Mouse (Mus musculus) embryonic facial prominence, embryonic 11.5 days (tissue): Measurements from ENCODE around the gene Nectin2. TPM values are rescaled to one million over a fixed set of nuclear protein-coding genes. Genes with fewer than 3 reads are reported as not detected.
"Not testable (repeated sequence)": the region's sequence is repeated elsewhere in the genome, so short reads cannot be mapped to it uniquely, and the experiment has no call there.

ENCODE experiments used
- ATAC-seq: fragments of 200-750 bp; cut with Nextera tagmentation; replicated peaks from 2 replicates; pipeline ENCODE4 v1.8.0; 2017; ENCODE audit warnings: low read depth; ENCODE audit not compliant: insufficient number of reproducible peaks, low FRiP score, low TSS enrichment
- DNase-seq: peaks from one replicate; pipeline ENCODE4 v3.0.0-alpha.2; 2015; ENCODE audit warnings: low spot score
- H3K27ac ChIP-seq: fragments of 300-500 bp; sonication (generic); replicated peaks from 2 replicates; pipeline ENCODE4 v1.5.1; 2014; ENCODE audit warnings: mild to moderate bottlenecking, low read depth, low read length, control low read depth
- H3K27me3 ChIP-seq: fragments of 300-500 bp; sonication (generic); 2 replicates; pipeline ENCODE4 v1.6.1; 2014; ENCODE audit warnings: mild to moderate bottlenecking, low read length, moderate library complexity, mixed read lengths; ENCODE audit not compliant: control insufficient read depth, insufficient read depth
- H3K36me3 ChIP-seq: fragments of 300-500 bp; sonication (generic); replicated peaks from 2 replicates; pipeline ENCODE4 v1.6.1; 2014; ENCODE audit warnings: low read depth, mild to moderate bottlenecking, low read length, moderate library complexity, mixed read lengths; ENCODE audit not compliant: control insufficient read depth, insufficient read depth
- H3K4me1 ChIP-seq: fragments of 300-500 bp; sonication (generic); 2 replicates; pipeline ENCODE4 v1.6.1; 2014; ENCODE audit warnings: low read length, mixed read lengths; ENCODE audit not compliant: control insufficient read depth, insufficient read depth
- H3K4me2 ChIP-seq: fragments of 300-500 bp; sonication (generic); 2 replicates; pipeline ENCODE4 v1.6.1; 2014; ENCODE audit warnings: low read depth, mild to moderate bottlenecking, control low read depth, low read length, moderate library complexity
- H3K4me3 ChIP-seq: fragments of 300-500 bp; sonication (generic); 2 replicates; pipeline ENCODE4 v1.5.1; 2014; ENCODE audit warnings: low read depth, low read length, control low read depth
- H3K9ac ChIP-seq: fragments of 300-500 bp; sonication (generic); replicated peaks from 2 replicates; pipeline ENCODE4 v1.6.1; 2014; ENCODE audit warnings: mild to moderate bottlenecking, control low read depth, low read length
- H3K9me3 ChIP-seq: fragments of 300-500 bp; sonication (generic); replicated peaks from 2 replicates; pipeline ENCODE4 v1.6.1; 2016; ENCODE audit warnings: mild to moderate bottlenecking, low read length, inconsistent platforms, mixed read lengths; ENCODE audit not compliant: control insufficient read depth
- WGBS: fragments of 180-500 bp; shearing (Covaris S2); extraction: QIAGEN DNeasy Blood & Tissue Kit; methylation state at CpG from one replicate; pipeline ENCODE4 v1.1.7; 2014; 5-methylcytosine and 5-hydroxymethylcytosine counted together
- polyA plus RNA-seq: library from polyadenylated mRNA; unstranded; fragments of >200 nt; fragmentation: Nextera tagmentation; extraction: Ambion mirVana; gene quantifications from 2 replicates; pipeline ENCODE4 v1.2.1, GENCODE M21; 2014

The Nectin2 gene
- 69.8 and 73.0 TPM in 2 replicates for polyA plus RNA-seq

- Histone ChIP-seq H3K36me3 (no peaks in the 10 kb centered on the region), H3K4me3 (peak within 1 kb of the TSS; percentile 74), H3K4me1 (no peaks in the 10 kb centered on the region; the same call in none of the 2 replicates), H3K27ac (peak within 1 kb of the TSS; percentile 78), H3K9me3 (no peaks in the 10 kb centered on the region), H3K4me2 (peak within 1 kb of the TSS; percentile 72), H3K27me3 (no peaks in the 10 kb centered on the region), H3K9ac (peak within 1 kb of the TSS; percentile 74)
- DNase-seq, result peak; percentile 84
- 16% methylated on average over 19 of the region's 19 CpGs for WGBS
- ATAC-seq, result peak; percentile 60
Observed at GRCm38 (mm10) chr7:19750217-19751069, at the start of gene Nectin2. Gene Nectin2 (minus strand): TSS chr7:19750483.

GRCm38 (mm10) chr7:19796697-19797588 is 46.7 kb upstream of the Nectin2 start, which contains the start of gene Cblc:
Gene Cblc (minus strand): TSS chr7:19796809.
- Histone ChIP-seq H3K9ac (0 out of 2 replicates have a peak within 1 kb of the TSS, but pooled peaks have one; percentile 6), H3K27ac (no peak within 1 kb of the TSS), H3K4me2 (0 out of 2 replicates have a peak within 1 kb of the TSS, but pooled peaks have one; percentile 21), H3K9me3 (no peaks in the 10 kb centered on the region), H3K36me3 (no peaks in the 10 kb centered on the region), H3K4me3 (peak within 1 kb of the TSS; percentile 21; the same call in 1 of the 2 replicates), H3K4me1 (no peaks in the 10 kb centered on the region), H3K27me3 (peaks cover 16% of the 10 kb centered on the region)
- ATAC-seq (peak; percentile 66), DNase-seq (peak; percentile 76)
- 2% methylated on average over 32 of the region's 32 CpGs for WGBS

DNA sequence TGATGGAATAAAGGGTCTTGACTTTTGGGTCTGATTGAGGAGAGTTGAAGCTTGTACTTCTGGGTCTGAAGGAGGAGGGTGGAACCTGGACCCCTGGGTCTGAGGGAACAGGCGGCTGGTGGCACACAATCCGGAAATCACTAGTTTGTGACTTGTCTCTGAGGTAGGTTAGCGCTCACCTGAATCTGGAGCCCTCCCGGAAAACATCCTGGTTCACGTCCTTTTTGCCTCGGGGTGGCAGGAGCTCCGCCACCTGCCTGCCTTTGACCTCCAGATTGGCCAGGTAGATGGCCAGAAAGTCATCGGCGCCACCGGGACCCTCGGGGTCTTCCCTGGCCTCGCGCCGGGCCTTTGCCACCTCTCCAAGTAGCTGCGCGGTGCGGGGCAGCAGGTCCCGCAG is 46.0 kb upstream of the Nectin2 start:
- Histone ChIP-seq H3K9me3 (no peaks in the 10 kb centered on the region), H3K36me3 (no peaks in the 10 kb centered on the region), H3K4me2 (no peak overlapping the region), H3K4me3 (peak overlapping the region; percentile 21; the same call in 1 of the 2 replicates), H3K27ac (no peak overlapping the region), H3K27me3 (peaks cover 16% of the 10 kb centered on the region), H3K9ac (0 out of 2 replicates have a peak overlapping the region, but pooled peaks have one; percentile 6), H3K4me1 (no peaks in the 10 kb centered on the region)
- DNase-seq (no peak), ATAC-seq (no peak)
- WGBS, result 12% methylated on average over 18 of the region's 18 CpGs

DNA sequence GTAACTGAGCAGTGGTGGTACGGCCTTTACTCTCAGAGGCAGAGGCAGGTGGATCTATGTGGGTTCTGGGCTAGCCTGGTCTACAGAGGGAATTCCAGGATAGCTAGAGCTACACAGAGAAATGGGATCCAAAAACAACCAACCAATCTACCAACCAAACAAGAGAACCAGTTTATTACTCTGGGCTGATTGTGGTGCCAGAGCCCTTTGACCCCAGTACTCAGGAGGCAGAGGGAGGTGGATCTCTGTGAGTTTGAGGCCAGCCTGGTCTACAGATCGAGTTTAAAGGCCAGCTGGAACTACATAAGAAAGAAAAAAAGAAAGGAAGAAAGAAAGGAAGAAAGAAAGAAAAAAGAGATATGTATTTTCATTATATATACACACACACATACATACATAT is 45.0 kb upstream of the Nectin2 start:
- Histone ChIP-seq H3K27ac (no peak overlapping the region), H3K4me2 (no peak overlapping the region), H3K27me3 (peaks cover 16% of the 10 kb centered on the region), H3K36me3 (no peaks in the 10 kb centered on the region), H3K4me3 (no peak overlapping the region), H3K4me1 (no peaks in the 10 kb centered on the region), H3K9me3 (no peaks in the 10 kb centered on the region), H3K9ac (no peak overlapping the region)
- ATAC-seq (no peak), DNase-seq (no peak)
- 64% methylated on average over 2 of the region's 2 CpGs for WGBS

GRCm38 (mm10) chr7:19792701-19793630 is 42.7 kb upstream of the Nectin2 start:
- Histone ChIP-seq H3K27me3 (peaks cover 16% of the 10 kb centered on the region), H3K36me3 (no peaks in the 10 kb centered on the region), H3K4me3 (no peak overlapping the region), H3K4me1 (no peaks in the 10 kb centered on the region), H3K9ac (no peak overlapping the region), H3K9me3 (no peaks in the 10 kb centered on the region), H3K27ac (no peak overlapping the region), H3K4me2 (no peak overlapping the region)
- DNase-seq, result no peak
- WGBS, result 85% methylated on average over 19 of the region's 19 CpGs
- no peak for ATAC-seq

DNA sequence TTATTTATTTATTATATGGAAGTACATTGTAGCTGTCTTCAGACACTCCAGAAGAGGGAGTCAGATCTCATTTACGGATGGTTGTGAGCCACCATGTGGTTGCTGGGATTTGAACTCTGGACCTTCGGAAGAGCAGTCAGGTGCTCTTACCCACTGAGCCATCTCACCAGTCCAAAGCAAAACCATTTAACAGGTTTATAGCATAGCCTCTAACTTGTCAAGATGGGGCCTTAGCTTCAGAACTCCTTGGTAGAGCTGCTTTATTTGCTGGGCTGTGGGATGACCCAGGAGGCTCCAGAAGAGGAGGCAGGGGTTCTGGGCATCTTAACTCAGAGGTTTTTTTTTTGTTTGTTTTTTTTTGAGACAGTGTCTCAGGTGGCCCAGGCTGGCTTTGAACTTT is 41.2 kb upstream of the Nectin2 start:
- not testable (repeated sequence) for H3K27me3 ChIP-seq, H3K27ac ChIP-seq, H3K4me3 ChIP-seq, H3K9me3 ChIP-seq, H3K9ac ChIP-seq, H3K4me2 ChIP-seq, ATAC-seq, H3K4me1 ChIP-seq, DNase-seq, H3K36me3 ChIP-seq
- 76% methylated on average over 2 of the region's 2 CpGs for WGBS

DNA sequence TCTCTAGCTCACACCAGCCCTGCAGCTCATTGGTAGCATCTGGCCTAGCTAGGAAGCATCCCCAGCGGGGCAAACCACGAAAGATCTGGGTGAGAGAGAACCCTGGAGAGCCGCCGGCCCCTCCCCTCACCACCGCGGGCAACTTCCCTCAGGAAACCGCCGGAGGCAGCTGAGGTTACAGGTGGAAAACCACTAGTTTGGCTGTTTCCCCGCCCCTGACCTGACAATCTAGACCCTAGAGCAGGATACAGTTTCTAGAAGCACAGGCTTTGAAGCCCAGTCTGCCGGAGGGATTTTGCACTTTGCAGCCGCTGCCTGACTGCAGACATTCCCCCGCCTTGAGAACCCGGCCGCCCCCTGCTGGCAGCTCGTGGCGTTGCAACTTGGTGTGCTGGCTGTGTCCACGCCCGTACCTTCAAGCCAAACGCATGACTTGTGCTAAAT is 39.6 kb upstream of the Nectin2 start:
- Histone ChIP-seq H3K4me2 (peak overlapping the region; percentile 56), H3K9me3 (no peaks in the 10 kb centered on the region), H3K4me1 (no peaks in the 10 kb centered on the region), H3K9ac (peak overlapping the region; percentile 43), H3K27ac (no peak overlapping the region), H3K36me3 (no peaks in the 10 kb centered on the region), H3K4me3 (peak overlapping the region; percentile 19), H3K27me3 (no peaks in the 10 kb centered on the region)
- DNase-seq (peak; percentile 90), ATAC-seq (peak; percentile 22; the same call in 1 of the 2 replicates)
- under 1% methylated on average over 19 of the region's 19 CpGs for WGBS
